Mouse (Mus musculus) forelimb bud, embryonic 11.5 days (tissue): ENCODE data around the gene Adamtsl2.

Experiments
- DNase-seq: peaks from one replicate; pipeline ENCODE4 v3.0.0-alpha.2; 2012; ENCODE audit warnings: low read depth, low spot score

The Adamtsl2 gene

GRCm38 (mm10) chr2:27075485-27075884, 3.7 kb upstream of the Adamtsl2 start:
- peak; percentile 58 for DNase-seq

DNA sequence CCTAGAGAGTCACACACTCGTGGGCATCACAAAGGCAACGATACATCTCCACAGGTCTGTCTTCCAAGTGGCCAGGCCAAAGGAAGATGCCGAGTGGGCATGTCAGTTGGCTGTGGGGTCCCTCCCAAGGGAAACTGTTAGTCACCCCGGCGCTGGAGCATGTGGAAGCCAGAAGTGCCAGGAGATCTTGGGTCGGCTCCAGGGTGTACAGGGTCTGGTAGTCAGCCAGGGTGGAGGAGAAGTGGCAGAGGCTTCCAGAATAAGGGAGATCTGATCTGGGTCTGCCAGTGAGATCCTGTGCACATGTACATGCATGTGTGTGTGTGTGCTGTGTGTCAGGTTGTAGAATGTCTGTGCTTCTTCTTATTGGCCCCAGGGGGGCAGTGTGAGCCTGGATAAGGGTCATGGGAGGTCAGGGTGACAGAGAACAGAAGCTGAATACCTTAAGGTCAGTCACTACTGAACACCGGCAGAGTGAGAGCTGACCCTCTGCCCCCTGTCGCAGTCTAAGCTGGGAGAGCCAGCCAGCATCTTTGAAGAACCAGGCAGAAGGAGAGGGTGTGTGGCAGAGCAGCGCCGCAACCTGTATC, 1.4 kb upstream of the Adamtsl2 start:
- DNase-seq, result no peak

DNA sequence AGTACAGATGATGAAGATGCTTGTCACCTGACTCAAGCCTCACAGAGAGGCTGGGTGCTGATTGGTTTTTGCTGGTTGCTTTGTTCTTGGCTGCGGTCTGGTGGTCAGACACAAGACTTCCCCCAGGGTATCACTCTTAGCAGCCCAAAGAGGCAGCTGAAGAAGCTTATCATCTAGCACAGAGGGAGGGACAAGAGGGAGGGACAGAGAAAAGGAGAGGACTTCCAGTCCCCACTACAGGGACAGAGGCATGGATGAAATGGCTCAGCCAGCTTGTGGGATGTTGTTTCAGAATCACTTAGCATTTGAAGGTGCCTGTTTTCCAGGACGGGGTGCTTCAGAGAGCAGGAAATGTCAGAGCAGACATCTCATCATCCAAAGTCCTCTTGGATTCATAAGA, 867 bp upstream of the Adamtsl2 start:
- DNase-seq, result no peak

GRCm38 (mm10) chr2:27079649-27080048, 470 bp downstream of the Adamtsl2 start:
- peak; percentile 88 for DNase-seq

- no peak for DNase-seq
Observed at GRCm38 (mm10) chr2:27083761-27084475, 4.7 kb downstream of the Adamtsl2 start.

DNA sequence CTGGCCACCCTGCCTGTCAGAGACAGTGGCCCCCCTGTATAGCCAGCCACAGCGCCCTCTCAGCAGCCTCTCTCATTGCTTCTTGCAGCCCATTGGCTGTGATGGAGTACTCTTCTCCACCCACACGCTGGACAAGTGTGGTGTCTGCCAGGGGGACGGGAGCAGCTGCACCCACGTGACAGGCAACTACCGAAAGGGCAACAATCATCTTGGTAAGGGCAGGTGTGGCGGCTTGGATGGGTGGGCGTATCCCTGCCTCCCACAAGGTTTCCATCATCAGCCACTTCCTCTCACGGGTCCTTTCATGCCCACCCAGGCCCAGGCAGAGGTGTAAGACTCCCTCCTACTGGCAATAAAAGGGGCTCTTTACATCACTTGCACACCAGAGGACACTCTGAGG, 5.8 kb downstream of the Adamtsl2 start:
- DNase-seq, result no peak

- DNase-seq, result no peak
Observed at GRCm38 (mm10) chr2:27085801-27086200, 6.6 kb downstream of the Adamtsl2 start.

DNA sequence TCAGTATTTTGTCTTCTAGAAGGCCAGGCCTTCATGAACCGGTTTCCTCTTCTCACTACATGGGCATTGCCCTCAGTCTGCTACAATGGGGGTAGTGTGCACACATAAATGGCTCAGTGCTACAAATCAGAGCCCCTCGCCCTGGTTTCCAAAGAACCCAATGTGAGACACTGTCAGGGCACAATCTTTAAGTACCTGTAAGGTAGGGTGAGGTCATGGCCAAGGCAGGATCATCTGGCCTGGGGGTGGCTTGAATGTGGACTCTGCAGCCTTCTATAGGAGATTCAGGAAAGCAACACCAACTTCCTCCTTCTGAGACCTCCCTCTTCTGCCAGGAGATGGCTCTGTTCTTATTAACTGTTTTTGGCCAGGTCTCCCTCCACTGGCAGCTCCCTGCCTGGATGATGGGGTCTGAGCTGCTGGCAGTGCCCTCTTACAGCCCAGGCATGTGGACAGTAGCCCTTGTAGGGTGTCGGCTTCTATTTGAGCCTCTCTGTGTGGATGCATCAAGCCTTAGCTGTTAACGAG, 7.4 kb downstream of the Adamtsl2 start:
- no peak for DNase-seq

- no peak for DNase-seq
Observed at GRCm38 (mm10) chr2:27087581-27087980, 8.4 kb downstream of the Adamtsl2 start.

GRCm38 (mm10) chr2:27088071-27088644, 9.0 kb downstream of the Adamtsl2 start:
- no peak for DNase-seq

- no peak for DNase-seq
Observed at GRCm38 (mm10) chr2:27088700-27089099, 9.5 kb downstream of the Adamtsl2 start.

DNA sequence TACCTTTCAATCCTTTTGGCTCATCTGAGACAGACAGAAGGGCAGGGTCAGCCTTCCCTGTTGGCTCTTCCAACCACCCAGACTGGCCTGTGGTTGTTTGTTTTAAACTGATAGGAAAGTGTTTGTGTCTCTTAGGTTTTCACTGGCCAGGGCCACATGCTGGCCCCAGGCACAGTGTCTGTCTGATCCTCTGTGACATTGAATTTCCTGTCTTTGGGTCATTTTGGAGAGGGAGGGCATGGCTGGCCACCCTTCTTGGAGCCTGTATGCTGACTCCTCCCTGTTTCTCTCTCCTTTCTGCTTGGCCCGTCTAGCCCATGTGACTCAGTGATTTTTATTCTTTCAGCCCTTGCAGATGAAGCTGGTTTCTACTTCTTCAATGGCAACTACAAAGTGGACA, 10.1 kb downstream of the Adamtsl2 start:
- DNase-seq, result no peak

GRCm38 (mm10) chr2:27095178-27095577, 16.0 kb downstream of the Adamtsl2 start:
- DNase-seq, result no peak

- no peak for DNase-seq
Observed at GRCm38 (mm10) chr2:27096341-27096981, 17.3 kb downstream of the Adamtsl2 start.

GRCm38 (mm10) chr2:27097241-27097656, 18.1 kb downstream of the Adamtsl2 start:
- no peak for DNase-seq

- DNase-seq, result peak; percentile 68
Observed at GRCm38 (mm10) chr2:27097776-27098175, 18.6 kb downstream of the Adamtsl2 start.

- no peak for DNase-seq
Observed at GRCm38 (mm10) chr2:27103554-27103953, 24.4 kb downstream of the Adamtsl2 start.

- peak; percentile 53 for DNase-seq
Observed at GRCm38 (mm10) chr2:27106816-27107215, 27.6 kb downstream of the Adamtsl2 start.

GRCm38 (mm10) chr2:27108144-27108543, 29.0 kb downstream of the Adamtsl2 start:
- no peak for DNase-seq

GRCm38 (mm10) chr2:27109052-27109451, 29.9 kb downstream of the Adamtsl2 start:
- no peak for DNase-seq

DNA sequence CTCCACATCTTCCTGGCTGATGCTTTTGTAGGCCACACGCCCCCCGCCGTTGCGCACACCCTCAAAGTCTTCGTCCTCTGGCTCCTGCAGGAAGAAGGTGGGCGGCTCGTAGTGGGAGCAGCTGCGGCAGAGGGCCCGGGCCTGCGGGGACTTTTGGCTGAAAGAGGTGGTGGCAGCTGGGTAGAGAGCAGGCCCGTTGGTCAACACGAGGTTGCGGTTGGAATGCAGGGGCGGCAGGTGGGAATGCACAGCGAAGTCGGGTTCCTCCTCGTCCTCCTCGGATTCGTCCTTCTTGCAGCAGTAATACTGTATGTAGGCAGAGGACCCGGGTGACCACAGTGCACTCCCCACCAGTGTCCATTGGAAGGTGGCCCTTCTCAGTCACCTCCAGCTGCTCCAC, 33.4 kb downstream of the Adamtsl2 start:
- DNase-seq, result no peak

DNA sequence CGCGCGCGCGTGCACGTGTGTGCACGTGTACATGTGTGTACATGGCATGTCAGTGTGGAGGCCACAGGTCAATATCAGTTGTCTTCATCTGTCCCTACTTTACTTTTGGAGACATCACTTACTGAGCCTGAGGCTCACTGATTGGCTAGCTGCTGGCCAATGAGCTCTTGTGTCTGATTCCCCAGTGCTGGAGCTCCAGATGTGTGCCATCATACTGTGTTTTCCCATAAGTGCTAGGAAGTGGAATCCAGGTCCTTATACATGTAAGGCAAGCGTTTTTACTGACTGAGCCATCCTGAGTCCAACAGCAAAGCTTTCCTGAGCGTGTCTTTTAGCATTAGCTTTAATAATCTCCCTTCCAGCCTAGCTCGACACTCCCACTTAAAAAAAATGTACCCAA, 35.0 kb downstream of the Adamtsl2 start:
- DNase-seq, result no peak
